Mouse (Mus musculus) brain, adult 2 months (tissue): ENCODE results near the gene Fam189a1.

ENCODE experiments used
- DNase-seq: peaks from one replicate; pipeline ENCODE4 v3.0.0; 2011; ENCODE audit warnings: low read depth, low spot score

The Fam189a1 gene

DNA sequence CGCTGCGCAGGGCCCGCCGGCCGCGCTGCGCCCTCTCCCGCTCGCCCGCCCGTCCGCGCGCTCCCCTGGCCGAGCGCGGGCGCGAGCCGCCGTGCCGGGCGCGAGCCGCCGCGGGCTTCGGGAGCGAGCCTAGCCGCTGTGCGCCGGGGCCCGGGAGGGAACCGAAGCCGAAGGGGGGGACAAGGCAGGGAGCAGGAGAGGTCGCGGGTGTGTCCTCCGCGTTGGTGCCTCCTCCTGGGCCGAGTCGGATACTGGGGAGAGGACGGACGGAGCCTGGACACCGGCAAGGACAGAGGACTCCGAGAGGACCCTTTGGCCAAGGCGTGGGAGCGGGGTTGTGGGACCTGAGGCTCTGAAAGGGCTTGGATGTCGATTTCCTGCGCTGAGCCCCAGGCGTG, at the start of gene Fam189a1:
Fam189a1 (minus strand) TSS at position 57 of the 398 bp plus-strand sequence.
- DNase-seq = peak; percentile 68

DNA sequence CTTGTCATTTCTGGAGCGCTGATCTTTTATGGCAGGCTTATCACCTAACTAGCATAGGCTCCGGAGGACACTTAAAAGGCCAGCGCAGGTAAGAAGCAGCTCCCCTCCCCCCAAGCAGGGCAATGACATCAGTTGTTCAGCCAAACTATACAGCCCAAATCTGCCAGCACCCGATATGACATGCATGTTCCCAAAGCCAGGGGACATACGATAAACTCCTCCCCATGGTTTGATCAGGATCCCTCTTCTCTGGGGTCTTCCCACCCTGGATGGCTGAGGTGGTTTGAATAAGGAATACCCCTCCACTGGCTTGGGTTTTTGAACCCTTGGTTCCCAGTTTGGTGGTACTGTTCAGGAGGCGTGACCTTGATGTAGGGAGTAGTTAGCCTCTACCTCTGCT, 49.7 kb upstream of the Fam189a1 start:
- no peak for DNase-seq

DNA sequence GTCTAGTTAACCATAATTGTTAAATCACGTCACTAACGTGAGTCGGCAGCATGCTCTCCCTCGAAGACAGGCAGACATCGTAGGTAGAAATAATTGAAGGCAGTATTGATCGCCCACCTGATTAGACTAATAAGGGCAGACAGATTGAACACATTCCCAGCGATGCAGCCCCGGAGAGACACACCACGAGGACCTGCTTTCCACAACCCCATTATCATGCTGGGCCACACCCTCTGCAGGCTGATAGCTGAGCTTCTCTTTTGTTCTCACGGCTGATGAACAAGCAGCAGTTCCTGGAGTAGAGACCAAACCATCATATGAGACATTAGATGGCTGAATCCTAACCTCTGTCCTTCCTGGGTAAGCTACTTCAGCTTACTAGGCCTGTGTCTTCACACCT, 46.3 kb upstream of the Fam189a1 start:
- DNase-seq = no peak

DNA sequence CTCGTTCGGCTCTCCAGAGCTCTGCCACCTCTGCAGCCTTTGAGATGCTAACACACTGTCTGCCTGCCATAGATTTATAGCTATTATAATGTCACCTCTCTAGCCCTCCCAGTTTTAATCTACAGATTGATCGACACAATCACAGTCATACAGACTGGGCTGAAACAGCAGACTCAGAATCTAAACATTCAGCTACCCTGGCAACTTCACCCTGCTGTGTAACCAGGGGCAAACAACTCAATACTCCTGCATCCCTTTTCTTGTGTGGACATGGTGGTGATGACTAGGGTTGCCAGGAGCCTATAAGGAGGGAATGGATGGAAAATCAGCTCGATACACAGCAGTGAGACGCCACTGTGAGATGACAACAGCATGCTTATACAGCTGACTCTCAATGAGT, 24.3 kb upstream of the Fam189a1 start:
- no peak for DNase-seq

DNA sequence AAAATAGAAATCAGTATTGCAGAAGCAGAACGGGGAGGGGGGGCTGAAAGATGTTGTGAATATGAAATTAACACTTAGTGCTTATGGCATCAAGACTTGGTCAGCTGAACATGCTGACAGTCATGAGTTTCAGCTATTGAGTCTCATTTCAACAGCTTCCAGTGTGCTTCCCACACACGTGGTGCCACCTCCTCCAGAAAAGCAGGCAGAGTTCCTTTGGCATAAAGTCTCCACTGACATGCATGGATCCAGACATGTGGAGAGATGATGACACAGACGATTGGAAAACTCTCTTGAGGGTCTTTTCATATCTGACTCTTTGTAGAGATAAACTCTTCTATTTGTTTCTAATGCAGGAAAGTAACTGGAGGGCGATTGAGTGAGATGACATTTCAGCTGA, 14.4 kb upstream of the Fam189a1 start:
- DNase-seq = peak; percentile 44

DNA sequence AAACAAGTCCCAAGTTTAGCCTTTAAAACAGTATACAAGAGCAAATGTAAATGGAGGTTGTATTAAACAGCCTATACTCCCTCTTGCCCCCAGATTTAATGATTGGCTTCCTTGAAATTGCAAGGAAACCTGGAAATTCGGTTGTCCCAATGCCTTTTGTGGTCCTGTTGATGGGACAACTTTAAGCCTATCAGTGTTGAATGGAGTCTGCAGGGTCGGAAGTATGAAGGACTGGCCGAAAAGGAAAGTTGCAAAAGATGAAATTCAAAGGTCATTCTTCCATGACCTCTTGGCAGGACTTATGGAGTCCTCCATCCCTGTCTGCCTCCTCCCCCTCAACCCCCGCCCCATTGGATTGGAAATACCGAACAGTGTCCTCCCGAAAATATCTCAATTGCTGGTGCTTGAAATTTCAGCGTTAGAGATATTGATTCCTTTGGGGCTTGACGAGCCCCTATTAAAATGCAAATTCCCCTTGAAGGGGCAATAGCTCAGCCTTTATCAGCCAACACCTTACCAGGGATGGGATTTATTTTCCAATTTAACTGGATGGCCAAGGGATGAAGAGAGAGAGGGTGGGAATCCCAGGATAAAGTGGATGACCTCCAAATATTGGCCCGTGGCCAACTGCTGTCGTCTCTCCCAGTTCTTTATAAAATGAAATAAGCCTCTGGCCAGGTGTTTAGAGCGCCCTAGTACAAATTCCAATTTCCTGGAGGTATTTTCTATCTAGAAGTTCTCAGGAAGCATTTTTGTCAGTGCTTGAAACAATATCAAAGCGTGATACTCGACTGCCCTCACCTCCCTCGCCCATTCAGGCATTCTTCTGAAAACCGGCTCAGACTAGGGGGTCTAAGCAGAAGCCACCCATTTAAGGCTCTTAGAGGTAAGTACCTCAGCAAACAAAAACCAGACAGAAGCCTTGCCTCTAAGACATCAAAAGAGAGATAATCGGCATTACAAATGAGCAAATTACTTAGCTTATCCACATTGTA, 958 bp upstream of the Fam189a1 start:
- no peak for DNase-seq

DNA sequence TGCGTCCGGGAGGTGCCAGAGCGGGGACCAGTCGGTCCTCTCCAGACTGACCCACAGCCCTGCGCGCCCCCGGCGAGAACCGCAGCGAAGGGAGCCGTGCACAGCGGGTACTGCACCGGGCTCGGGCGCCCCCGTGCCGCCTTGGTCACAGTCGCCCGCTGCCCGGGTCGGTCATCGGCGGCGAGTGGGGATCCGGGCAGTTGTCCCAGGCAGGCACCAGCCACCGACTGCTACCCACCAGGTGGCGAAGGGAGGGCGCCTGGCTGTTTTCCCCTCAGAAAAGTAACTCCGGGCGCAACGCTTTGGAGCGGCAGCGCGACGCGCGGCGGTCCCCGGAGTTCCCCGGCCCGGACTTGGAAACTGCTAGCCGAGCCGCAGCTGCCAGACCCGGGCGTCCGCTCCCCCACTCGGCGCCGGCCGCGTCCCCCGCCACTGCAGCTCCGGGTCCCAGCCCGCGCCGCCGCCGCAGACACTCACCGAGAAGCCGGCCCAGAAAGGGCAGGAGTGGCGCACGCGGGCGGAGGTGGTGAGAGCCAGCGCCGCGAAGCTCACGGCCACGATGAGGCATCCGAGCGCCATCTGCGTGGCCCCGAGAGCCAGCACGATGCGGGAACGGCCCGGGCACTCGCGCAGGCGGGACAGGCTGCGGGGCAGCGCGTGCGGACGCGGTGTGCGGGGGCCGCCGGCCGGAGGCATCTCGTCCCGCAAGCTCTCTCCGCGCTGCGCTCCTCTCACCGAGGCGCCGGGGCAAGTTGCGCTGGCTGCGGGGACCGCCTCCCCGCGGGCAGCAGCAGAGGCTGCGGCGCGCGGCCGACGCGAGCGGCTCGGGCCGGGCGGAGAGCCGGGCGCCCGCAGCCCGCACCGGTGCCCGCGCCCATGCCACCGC, 499 bp downstream of the Fam189a1 start:
- peak; percentile 73 for DNase-seq

DNA sequence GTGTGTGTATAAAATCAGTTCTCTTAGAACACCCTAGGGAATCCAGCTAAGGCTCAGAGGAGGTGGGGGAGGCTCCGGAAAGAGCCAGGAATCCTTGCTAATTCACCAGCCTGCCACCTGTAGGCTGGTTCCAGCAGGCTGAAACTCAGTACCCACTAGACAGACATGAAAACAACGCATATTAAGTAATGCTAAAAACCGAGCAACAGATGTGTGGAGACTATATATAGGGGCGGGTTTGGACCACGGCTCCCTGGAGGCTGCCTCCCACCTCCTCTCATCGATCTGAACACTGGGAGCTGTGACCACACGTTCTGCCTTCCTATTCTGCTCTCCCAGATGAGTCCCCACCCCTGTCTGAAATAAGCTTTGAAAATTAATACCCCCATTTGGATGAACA, 1.8 kb downstream of the Fam189a1 start:
- peak; percentile 80 for DNase-seq

DNA sequence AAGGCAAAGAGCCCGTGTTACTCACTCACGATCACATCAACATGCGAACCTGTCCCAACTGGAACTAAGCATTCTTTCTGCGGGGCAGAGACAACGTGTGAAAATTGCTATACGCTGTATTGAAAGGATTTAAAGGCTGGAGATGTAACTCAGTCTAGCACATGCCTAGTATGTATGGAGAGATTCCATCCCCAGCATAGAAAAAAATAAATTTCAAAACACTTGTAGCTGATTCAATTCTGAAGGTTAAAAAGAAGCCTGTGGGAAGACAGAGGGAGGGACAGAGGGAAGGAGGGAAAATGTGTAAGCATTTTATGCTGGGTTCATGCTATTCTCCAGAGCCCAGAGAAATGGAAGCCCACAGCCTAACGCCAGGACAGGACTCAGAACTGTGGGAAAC, 2.5 kb downstream of the Fam189a1 start:
- DNase-seq = no peak

DNA sequence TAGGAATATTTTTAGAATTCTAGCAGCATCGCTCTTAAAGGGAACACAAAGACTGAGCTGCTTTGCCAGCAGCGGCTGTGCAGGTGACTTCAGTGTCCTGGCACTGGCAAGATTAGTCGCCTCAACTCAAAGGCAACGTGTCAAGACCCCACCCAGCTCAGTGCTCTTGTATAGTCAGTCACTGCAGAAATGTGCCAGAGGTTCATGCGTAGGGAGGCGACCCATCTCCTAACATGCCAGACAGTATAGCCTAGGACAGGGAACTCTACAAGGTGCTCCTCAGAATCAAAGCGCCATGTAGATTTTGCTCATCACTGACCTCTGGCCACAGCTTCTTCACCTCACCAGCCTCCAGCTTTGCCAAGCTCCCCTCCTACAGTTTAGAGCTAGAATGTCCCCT, 4.8 kb downstream of the Fam189a1 start:
- no peak for DNase-seq

DNA sequence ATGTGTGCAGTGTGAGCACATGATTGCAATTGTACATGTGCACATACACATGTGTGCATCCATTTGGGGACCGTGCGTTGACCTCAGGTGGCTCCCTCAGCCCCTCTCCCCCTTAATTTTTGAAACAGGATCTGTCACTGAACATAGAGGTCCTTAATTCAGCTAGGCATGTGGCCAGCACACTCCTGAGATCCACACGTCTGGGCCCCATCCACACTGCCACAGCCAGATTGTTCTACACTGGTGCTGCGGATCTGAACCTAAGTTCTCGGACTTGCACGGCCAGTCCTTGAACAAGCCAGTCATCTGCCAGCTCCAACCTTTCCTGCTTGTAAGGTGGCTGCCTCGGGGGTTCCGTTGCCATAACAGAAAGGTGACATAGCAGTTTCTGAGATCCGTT, 7.3 kb downstream of the Fam189a1 start:
- DNase-seq = no peak

DNA sequence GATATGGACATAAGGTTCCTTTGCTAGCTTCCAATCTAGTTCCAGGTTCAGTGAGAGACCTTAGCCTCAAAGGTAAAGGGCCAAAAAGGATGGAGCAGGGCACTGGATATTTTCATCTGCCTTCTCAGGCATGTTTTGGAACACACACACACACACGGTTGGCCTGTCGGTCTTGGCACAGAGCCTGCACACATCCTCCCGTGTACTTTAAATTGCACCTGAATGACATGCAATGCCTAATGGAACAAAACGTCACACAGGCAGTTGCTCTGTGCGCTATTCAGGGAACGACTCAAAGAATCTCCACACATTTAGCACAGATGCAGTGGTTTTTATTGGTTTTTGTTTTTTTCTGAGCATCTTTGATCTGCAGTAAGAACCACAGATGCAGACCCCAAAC, 11.5 kb downstream of the Fam189a1 start:
- no peak for DNase-seq

DNA sequence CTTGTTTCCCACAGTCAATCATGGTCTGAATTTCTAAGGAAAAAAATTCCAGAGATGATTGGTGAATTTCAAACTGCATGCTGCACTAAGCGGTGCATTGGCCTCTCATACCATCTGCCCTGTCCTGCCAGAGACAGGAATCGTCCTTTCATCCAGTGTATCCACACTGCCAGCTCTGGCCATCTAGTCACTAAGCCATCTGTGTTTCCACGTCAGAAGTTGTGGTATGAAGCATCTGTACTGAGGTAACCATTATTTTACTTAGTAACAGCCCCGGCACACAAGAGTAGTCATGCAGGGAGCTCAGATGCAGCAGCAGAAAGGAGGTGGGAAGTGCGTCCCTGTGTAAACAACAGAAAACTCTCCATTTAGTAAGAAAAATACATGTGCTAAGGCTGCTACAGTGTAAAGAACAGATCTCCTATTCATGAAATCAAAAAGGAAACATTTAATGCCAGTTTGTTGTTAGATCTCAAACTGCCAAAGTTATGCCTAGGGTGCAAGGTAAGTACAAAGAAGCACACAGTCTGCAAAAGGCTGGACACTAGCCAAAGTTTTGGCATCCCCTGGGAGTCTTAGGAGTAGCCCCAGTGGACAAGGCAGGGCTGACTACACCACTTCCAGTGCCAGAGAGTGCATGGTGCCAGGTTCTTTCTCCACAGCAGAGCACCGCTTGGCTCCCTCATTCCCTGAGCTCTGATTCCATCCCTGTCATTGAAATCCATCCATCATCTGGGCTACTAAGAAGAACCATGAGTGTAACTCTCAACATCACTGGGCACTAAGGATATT, 14.3 kb downstream of the Fam189a1 start:
- peak; percentile 46 for DNase-seq

DNA sequence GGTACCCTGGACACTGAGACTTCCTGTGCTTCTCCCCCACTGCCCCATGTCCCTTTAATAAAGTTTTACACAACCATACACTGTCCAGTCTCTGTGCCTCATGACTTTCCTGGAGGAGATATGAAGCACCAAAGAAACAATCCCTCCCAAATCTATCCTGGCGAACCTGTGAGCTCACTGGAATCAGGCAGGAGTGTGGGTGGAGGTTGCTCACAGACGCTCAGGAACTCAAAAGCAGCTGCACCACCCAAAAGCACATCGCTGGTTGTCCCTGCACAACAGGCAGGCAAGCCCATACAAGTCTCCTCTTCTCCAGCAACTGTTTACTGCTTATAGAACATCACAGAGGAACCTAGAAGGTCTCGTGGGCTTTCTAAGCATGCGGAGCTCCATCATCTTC, 15.5 kb downstream of the Fam189a1 start:
- peak; percentile 66 for DNase-seq

DNA sequence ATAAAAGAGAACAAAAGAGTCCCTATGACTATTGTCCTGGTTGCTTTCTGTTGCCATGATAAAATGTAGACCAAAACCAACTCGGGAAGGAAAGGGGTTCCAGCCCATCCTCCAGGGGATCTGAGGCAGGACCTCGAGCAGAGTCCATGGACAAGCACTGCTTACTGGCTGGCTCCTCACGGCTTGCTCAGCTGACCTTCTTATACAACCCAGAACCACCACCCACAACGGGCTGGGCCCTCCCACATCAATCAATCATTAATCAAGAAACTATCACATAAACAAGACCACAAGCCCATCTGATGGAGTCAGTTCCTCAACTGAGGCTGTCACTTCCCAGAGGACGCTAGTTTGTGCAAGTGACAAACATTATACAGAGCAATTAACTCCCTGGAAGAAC, 16.3 kb downstream of the Fam189a1 start:
- DNase-seq = no peak

DNA sequence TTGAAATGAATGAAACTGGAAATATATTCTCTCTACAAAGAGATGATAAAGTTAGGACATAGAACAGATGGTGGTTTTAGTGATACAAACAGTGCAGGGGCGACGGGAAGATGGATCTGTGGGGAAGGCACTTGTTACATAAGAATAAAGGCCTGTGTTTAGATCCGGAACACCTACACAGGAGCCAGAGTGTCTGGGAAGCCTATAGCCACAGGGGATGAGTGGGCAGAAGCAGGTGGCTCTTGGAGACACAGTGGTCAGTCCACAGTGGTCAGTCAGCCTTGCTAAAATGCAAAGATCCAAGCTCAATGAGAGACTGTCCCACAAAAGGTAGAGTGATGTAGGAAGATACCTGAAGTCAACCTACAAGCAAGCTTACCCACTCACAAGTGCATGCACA, 32.6 kb downstream of the Fam189a1 start:
- DNase-seq = peak; percentile 75

DNA sequence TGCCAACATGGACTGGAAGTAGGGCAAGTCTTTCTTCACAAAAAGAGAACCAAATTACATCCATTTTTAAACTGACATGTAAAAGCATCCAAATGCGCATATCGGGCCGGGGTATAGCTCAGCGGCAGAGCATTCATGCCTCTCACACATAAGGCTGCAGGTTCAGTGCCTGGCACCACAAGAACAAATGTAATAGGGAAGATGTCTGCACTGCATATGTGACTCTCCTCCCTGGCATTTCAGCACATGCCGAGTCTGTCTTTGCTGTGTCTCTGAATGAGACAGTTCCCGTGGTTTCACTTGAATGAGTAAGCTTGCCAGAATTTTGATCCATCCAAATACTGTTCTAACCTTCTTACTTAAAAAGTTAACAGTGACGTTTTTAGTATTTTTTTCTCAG, 39.5 kb downstream of the Fam189a1 start:
- DNase-seq = peak; percentile 39

DNA sequence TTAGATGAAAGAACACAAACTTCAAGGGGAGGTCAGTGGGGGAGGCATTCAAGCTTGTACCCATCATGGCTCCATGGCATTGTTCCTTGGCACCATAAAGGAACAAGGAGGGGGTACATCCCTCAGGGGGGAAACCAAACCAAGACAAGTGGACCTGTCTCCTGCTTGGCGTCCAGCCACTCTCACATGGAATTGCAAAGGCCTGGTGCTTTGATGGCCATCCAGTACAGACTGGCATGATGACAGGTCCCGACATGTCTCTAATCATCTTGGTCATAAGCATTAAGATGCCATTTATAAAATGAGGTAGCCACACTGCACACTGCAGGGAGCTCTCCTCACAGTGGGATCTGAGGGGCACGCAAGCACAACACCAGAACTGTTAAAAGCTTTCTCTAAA, 41.0 kb downstream of the Fam189a1 start:
- no peak for DNase-seq

DNA sequence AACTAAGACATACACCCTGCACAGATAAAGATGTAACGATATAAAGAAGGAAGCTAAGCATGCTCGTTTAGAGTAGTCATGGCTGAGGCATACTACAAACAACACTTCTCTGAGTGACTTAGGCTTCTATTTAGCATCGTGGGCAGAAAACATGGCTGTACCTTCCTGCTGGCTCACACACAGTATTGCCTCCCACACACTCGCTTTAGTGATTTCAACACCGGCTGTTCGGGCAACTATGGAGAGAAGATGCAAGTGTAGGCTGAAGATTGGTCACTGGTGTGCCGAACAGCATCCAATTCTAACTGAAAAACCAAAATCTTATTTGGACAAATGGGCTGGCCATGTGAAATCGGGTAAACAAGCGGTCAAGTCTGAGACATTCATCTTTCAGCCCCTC, 44.7 kb downstream of the Fam189a1 start:
- DNase-seq = peak; percentile 93

DNA sequence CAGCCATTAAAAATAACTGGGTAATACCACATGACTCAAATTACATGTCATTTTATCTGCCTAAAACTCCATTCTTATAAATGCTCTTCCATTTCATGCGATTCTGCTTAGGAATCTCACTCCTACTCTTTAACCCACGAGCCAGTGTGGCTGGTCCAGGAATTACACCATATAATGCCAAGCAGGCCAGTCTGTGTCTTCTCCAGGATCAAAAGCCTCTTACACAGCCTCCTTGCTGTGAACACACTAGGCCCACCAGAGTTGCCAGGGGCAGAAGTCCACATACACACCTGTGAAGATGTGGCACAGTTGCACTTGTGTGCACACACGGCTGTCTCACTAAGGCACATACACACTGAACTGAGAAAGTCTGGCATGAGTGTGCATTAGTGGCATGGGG, 50.8 kb downstream of the Fam189a1 start:
- peak; percentile 31 for DNase-seq

DNA sequence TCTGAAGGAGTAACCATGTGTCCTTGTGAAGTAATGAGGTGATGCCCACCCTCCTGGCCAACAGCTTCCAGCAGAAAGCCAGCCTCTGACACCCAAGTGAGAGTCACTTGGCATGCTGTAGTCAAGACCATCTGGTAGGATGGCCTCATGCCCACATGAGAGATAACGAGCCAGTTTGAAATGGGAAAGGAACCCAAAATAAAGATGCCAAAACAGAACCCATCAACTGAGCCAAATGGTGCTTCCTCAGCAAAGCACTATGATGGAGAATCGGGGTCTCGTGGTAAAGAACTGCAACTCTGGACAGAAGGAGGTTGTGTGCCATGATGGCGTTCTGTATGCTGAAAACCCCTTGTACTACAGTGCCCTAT, 51.3 kb downstream of the Fam189a1 start:
- DNase-seq = peak; percentile 95
